Mouse (Mus musculus) stomach, embryonic 15.5 days (tissue): Measurements from ENCODE around the gene Gzmc. TPM values are rescaled to one million over a fixed set of nuclear protein-coding genes. Genes with fewer than 3 reads are reported as not detected.
"Not testable (repeated sequence)": the region's sequence is repeated elsewhere in the genome, so short reads cannot be mapped to it uniquely, and the experiment has no call there.

Experiments used
- ATAC-seq: fragments of 200-750 bp; cut with Nextera tagmentation; 2 replicates; pipeline ENCODE4 v1.8.0; 2017; ENCODE audit warnings: low read depth, moderate number of reproducible peaks, moderate TSS enrichment; ENCODE audit not compliant: insufficient read depth, low FRiP score
- H3K27ac ChIP-seq: fragments of 300-500 bp; sonication (generic); 2 replicates; pipeline ENCODE4 v1.5.1; 2015; ENCODE audit warnings: mild to moderate bottlenecking, inconsistent platforms
- H3K27me3 ChIP-seq: fragments of 300-500 bp; sonication (generic); replicated peaks from 2 replicates; pipeline ENCODE4 v1.6.1; 2015; ENCODE audit warnings: inconsistent platforms
- H3K36me3 ChIP-seq: fragments of 300-500 bp; sonication (generic); 2 replicates; pipeline ENCODE4 v1.6.1; 2015; ENCODE audit warnings: inconsistent platforms
- H3K4me1 ChIP-seq: fragments of 300-500 bp; sonication (generic); 2 replicates; pipeline ENCODE4 v1.6.1; 2015; ENCODE audit warnings: inconsistent platforms
- H3K4me2 ChIP-seq: fragments of 300-500 bp; sonication (generic); 2 replicates; pipeline ENCODE4 v1.6.1; 2015; ENCODE audit warnings: mild to moderate bottlenecking, inconsistent platforms
- H3K4me3 ChIP-seq: fragments of 300-500 bp; sonication (generic); replicated peaks from 2 replicates; pipeline ENCODE4 v1.5.1; 2015; ENCODE audit warnings: inconsistent platforms
- H3K9ac ChIP-seq: fragments of 300-500 bp; sonication (generic); 2 replicates; pipeline ENCODE4 v1.6.1; 2015; ENCODE audit warnings: inconsistent platforms
- H3K9me3 ChIP-seq: fragments of 300-500 bp; sonication (generic); 2 replicates; pipeline ENCODE4 v1.6.1; 2016; ENCODE audit warnings: inconsistent platforms
- whole genome bisulfite sequencing: fragments of 180-500 bp; shearing (Covaris S2); methylation state at CpG from one replicate; pipeline ENCODE4 v1.1.7; 2015; 5-methylcytosine and 5-hydroxymethylcytosine counted together
- polyA plus RNA-seq: library from polyadenylated mRNA; unstranded; fragments of >200 nt; fragmentation: Nextera tagmentation; extraction: Ambion mirVana; gene quantifications from 2 replicates; pipeline ENCODE4 v1.2.1, GENCODE M21; 2015

Gene Gzmc
- polyA plus RNA-seq: not detected in 2 replicates

DNA sequence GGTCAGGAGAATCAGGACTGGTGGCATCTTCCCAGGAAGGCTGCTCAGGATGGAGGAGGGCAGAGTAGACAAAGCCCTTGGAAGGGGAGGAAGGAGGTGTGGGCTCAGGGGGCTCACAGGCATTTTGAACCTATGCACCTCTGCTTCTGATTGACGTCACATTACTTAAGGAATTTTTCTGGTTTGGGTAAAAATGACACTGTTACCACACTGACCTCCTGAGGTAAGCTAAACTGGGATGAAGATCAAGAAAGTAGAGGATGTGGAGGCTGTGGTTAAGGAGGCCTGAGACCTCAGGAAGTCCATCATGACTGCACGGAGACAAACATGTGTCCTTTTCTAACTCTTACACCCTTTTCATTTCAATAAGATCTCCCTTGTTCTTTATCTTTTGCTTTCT lies at the start of gene Gzmc:
Gzmc (minus strand) TSS at position 101 of the 400 bp plus-strand sequence.
- Histone ChIP-seq H3K4me2 (no peak within 1 kb of the TSS), H3K27ac (no peak within 1 kb of the TSS), H3K4me1 (no peaks in the 10 kb centered on the region), H3K4me3 (no peak within 1 kb of the TSS), H3K9ac (no peak within 1 kb of the TSS), H3K36me3 (no peaks in the 10 kb centered on the region), H3K27me3 (no peaks in the 10 kb centered on the region), H3K9me3 (no peaks in the 10 kb centered on the region)
- no peak for ATAC-seq
- 68% methylated on average over 2 of the region's 2 CpGs for WGBS

DNA sequence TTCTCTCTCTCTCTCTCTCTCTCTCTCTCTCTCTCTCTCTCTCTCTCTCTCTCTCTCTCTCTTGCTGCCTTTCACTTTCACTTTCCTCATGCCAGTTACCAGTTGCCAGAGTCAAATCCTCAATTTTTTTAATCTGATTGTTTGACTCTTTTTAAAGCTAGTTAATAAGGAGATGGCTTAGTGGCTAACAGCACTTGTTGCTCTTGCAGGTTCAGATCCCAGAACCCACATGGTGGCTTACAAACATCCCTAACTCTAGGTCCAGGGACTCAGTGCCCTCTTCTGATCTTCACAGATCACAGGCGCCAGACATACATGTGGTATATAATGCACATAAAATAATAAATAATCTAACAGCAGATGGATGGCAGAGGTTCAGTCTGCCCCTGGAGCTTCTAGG lies 49.4 kb upstream of the Gzmc start:
- Histone ChIP-seq H3K27me3 (no peaks in the 10 kb centered on the region), H3K4me3 (no peak overlapping the region), H3K4me2 (no peak overlapping the region), H3K9me3 (no peaks in the 10 kb centered on the region), H3K27ac (no peak overlapping the region), H3K36me3 (no peaks in the 10 kb centered on the region), H3K4me1 (no peaks in the 10 kb centered on the region), H3K9ac (no peak overlapping the region)
- WGBS: 84% methylated on average over 1 of the region's 1 CpGs
- ATAC-seq: no peak

DNA sequence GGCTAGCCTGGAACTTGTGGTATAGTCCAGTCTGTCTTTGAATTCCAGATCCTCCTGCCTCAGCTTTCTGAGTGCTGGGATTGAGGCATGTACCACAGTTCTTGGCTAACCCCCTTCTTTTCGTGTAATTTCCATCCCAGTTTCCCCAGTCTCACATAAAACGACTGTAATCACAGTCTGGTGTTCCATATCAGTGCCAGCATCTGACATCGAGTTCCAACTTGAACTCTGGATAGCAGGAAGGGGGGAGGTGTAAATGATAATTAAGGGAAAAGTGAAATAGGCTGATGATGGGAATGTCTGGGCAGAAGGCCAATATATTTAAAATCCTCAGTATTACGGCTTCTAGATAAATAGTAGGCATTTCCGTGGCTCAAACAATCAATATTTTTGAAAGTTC lies 46.6 kb upstream of the Gzmc start:
- H3K27me3 ChIP-seq: no peaks in the 10 kb centered on the region
- no peak overlapping the region for H3K27ac ChIP-seq
- H3K4me1 ChIP-seq: no peaks in the 10 kb centered on the region
- ATAC-seq: no peak
- no peak overlapping the region for H3K9ac ChIP-seq
- H3K4me3 ChIP-seq: no peak overlapping the region
- 48% methylated on average over 5 of the region's 5 CpGs for WGBS
- no peak overlapping the region for H3K4me2 ChIP-seq
- no peaks in the 10 kb centered on the region for H3K9me3 ChIP-seq
- H3K36me3 ChIP-seq: no peaks in the 10 kb centered on the region

DNA sequence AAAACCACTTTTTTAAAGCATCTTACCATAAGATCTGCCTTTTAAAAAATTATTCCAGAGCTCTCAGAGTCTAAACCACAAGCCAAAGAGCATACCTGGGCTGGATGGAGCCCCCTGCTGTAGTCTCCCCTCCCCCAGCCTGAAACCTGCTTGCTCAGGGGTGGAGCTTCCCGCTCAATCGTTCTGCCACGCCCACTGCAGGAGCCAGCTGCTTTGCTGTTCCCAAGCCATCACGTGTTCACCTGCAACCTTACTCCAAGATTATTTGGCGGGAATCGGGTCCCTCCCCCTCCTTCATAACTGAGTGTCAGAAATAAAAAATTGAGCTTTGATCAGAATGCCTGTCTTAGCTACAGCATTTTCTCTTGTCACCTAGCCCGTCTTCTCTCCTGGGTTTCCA lies 44.2 kb upstream of the Gzmc start:
- not testable (repeated sequence) for H3K27me3 ChIP-seq, H3K9me3 ChIP-seq, H3K4me1 ChIP-seq, ATAC-seq, H3K4me2 ChIP-seq, H3K9ac ChIP-seq, H3K36me3 ChIP-seq, H3K27ac ChIP-seq, H3K4me3 ChIP-seq
- WGBS: 34% methylated on average over 7 of the region's 7 CpGs

DNA sequence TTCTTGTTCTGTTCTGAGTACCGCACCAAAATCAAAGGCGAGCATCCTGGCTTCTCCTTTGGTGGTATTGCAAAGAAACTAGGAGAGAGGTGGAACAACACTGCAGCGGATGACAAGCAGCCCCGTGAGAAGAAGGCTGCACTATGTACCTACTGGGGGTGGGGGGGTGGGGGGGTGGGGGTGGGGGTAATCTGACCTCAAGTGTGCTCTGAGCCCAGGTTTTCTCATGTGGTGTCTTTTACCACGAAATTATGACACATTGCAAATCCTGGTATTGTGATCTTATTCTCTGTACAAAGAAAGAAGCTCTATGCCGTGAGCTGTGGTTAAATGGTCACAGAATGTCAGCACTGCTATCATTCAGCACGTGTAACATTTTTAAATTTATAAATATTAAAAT lies 41.6 kb upstream of the Gzmc start:
- not testable (repeated sequence) for H3K9me3 ChIP-seq, H3K36me3 ChIP-seq, H3K4me3 ChIP-seq, H3K27me3 ChIP-seq, H3K9ac ChIP-seq, H3K27ac ChIP-seq, H3K4me1 ChIP-seq, ATAC-seq, H3K4me2 ChIP-seq
- WGBS: 67% methylated on average over 7 of the region's 7 CpGs

DNA sequence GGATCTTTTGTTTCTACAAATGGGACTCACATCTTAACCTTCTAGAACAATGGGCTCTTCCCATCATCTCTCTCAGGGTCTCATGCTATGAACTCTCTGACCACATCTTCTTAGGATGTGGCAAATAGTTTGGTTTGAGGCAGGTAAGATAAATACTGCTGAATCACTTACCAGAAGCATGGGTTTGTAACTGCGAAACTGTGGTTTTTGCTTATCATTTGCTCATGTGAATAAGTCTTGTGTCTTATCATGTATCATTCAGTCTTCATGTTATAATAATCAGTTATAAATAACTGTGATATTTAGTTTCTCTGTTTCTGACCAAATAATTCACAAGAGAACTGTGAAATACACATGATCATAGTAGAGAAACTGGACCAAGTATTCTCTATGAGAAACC lies 31.7 kb upstream of the Gzmc start:
- ATAC-seq: no peak
- Histone ChIP-seq H3K36me3 (no peaks in the 10 kb centered on the region), H3K4me1 (no peaks in the 10 kb centered on the region), H3K4me2 (no peak overlapping the region), H3K9me3 (no peaks in the 10 kb centered on the region), H3K4me3 (no peak overlapping the region), H3K9ac (no peak overlapping the region), H3K27me3 (no peaks in the 10 kb centered on the region), H3K27ac (no peak overlapping the region)
- WGBS: 79% methylated on average over 1 of the region's 1 CpGs

DNA sequence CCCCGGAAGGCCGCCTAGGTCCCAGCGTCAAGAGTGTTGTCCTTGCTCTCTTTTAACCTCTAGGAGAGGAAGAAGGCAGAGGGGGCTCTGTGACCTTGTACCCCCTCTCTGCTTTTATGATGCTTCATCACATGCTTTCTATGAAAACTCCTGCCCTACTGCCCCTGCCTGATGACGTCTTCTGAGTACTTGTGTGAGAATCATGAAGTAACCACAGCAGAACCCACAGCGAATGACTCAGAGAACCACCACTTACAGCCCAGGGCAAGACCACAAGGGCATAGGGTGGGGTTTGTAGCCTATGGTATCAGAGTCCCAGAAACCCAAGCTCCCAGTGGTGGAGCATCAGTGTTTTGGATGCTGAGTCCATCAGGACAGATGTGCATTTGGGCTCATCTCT lies 27.7 kb upstream of the Gzmc start, which contains the start of gene Gzmb:
Gzmb (minus strand) TSS at position 108 of the 400 bp plus-strand sequence.
- Histone ChIP-seq H3K4me2 (no peak within 1 kb of the TSS), H3K4me1 (no peaks in the 10 kb centered on the region), H3K36me3 (no peaks in the 10 kb centered on the region), H3K27ac (no peak within 1 kb of the TSS), H3K4me3 (no peak within 1 kb of the TSS), H3K9me3 (no peaks in the 10 kb centered on the region), H3K27me3 (no peaks in the 10 kb centered on the region), H3K9ac (no peak within 1 kb of the TSS)
- ATAC-seq: no peak
- 85% methylated on average over 5 of the region's 5 CpGs for WGBS

DNA sequence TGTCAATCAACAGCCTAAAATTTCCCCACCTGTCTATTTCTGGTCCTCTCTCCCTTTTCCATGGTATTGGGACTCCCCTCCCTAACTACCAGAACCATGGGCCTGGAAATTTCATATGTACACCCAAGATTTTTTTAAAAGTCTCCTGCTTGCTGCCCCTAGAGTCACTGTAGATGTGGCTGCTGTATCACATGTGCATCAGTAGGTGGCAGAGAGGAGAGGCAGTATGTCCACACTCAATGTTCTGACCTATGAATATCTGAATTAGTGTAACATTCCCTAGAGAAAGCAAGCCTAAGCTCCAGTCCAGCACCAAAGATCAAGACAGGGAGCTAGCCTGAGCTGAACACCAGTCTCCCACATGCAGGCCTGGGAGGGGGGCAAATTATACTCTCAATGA lies 6.0 kb upstream of the Gzmc start:
- no peak overlapping the region for H3K4me2 ChIP-seq
- H3K4me1 ChIP-seq: no peaks in the 10 kb centered on the region
- H3K9me3 ChIP-seq: no peaks in the 10 kb centered on the region
- ATAC-seq: no peak
- H3K4me3 ChIP-seq: no peak overlapping the region
- no peaks in the 10 kb centered on the region for H3K36me3 ChIP-seq
- no peak overlapping the region for H3K27ac ChIP-seq
- no peak overlapping the region for H3K9ac ChIP-seq
- no peaks in the 10 kb centered on the region for H3K27me3 ChIP-seq

DNA sequence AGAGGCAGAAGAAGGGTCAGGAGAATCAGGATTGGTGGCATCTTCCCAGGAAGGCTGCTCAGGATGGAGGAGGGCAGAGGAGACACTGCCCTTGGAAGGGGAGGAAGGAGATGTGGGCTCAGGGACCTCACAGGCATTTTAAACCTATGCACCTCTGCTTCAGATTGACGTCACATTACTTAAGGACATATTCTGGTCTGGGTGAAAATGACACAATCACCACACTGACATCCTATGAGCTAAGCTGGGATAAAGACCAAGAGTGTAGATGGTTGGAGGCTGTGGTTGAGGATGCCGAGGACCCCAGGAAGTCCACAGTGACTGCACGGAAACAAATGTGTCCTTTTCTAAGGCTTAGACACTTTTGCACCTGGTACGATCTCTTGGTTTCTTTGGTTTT lies 23.1 kb downstream of the Gzmc start, which contains the start of gene Gzmf:
Gzmf (minus strand) TSS at position 101 of the 400 bp plus-strand sequence.
- Histone ChIP-seq H3K4me3 (no peak within 1 kb of the TSS), H3K36me3 (no peaks in the 10 kb centered on the region), H3K4me1 (no peaks in the 10 kb centered on the region), H3K9me3 (no peaks in the 10 kb centered on the region), H3K4me2 (no peak within 1 kb of the TSS), H3K9ac (no peak within 1 kb of the TSS), H3K27ac (no peak within 1 kb of the TSS), H3K27me3 (no peaks in the 10 kb centered on the region)
- 88% methylated on average over 4 of the region's 4 CpGs for WGBS
- no peak for ATAC-seq

DNA sequence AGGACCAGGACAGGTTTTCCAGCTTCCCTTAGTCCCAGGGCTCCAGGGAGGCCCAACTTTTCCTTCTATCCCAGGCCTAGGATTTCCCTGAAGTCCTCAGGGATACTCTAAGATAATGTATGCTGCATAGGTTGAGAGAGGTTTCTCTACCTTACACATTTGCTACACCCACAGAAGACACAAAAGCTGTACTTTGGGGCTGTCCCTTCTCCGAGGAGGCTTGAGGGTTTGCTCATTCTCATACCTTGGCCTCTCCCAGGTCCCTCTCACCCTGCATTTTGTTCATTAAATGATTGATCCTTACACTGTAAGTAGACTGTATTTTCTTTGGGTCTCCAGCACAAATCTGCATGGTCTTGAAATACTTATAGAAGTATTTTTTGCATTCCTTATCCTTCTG lies 28.8 kb downstream of the Gzmc start:
- H3K4me3 ChIP-seq: no peak overlapping the region
- H3K9ac ChIP-seq: no peak overlapping the region
- H3K36me3 ChIP-seq: no peaks in the 10 kb centered on the region
- no peak overlapping the region for H3K27ac ChIP-seq
- no peaks in the 10 kb centered on the region for H3K4me1 ChIP-seq
- no peak for ATAC-seq
- no peaks in the 10 kb centered on the region for H3K9me3 ChIP-seq
- WGBS: 79% methylated on average over 1 of the region's 1 CpGs
- no peaks in the 10 kb centered on the region for H3K27me3 ChIP-seq
- no peak overlapping the region for H3K4me2 ChIP-seq

DNA sequence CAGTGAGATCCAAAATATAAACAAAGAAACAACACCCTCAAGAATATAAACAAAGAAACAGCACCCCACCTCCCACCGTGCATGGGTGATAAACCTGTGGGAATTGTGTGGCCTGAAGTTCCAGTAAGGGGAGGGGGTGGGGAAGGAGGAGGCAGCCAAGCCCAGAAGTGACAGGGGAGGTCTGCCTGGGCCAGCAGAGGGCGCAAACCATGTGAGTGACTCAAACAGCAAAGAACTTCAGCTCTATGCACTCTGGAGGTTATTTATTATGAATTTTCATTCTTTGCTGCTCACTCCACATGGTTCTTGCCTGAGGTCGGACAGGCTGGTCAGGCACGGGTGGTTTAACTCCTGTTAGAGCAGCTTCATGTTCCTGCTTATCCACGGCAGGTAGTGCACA lies 29.4 kb downstream of the Gzmc start:
- H3K36me3 ChIP-seq, H3K4me2 ChIP-seq, H3K27ac ChIP-seq, H3K9me3 ChIP-seq, H3K27me3 ChIP-seq, H3K9ac ChIP-seq, ATAC-seq, H3K4me1 ChIP-seq, H3K4me3 ChIP-seq: not testable (repeated sequence)
- 38% methylated on average over 5 of the region's 5 CpGs for WGBS

DNA sequence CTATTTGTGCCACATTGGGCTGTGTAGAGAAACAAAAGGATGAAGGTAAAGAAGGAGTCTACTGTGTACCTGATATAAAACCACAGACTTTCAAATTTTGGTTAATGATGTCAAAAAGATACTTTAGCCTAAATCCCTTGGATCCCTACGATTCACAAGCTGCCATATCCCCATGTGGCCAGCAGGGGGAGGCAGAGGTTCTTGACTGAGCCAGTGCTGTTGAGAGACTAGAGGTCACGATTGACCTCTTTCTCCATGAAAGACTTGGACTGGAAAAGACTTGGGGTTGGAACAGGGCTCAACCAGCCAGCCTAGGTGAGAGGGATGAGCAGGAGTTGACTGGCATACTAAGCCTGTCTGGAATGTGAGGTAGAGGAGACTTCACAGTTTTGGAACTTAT lies 30.5 kb downstream of the Gzmc start:
- no peaks in the 10 kb centered on the region for H3K36me3 ChIP-seq
- no peak overlapping the region for H3K4me2 ChIP-seq
- WGBS: 7% methylated on average over 2 of the region's 2 CpGs
- no peak for ATAC-seq
- H3K4me3 ChIP-seq: no peak overlapping the region
- no peak overlapping the region for H3K27ac ChIP-seq
- no peaks in the 10 kb centered on the region for H3K9me3 ChIP-seq
- H3K27me3 ChIP-seq: no peaks in the 10 kb centered on the region
- no peaks in the 10 kb centered on the region for H3K4me1 ChIP-seq
- no peak overlapping the region for H3K9ac ChIP-seq

DNA sequence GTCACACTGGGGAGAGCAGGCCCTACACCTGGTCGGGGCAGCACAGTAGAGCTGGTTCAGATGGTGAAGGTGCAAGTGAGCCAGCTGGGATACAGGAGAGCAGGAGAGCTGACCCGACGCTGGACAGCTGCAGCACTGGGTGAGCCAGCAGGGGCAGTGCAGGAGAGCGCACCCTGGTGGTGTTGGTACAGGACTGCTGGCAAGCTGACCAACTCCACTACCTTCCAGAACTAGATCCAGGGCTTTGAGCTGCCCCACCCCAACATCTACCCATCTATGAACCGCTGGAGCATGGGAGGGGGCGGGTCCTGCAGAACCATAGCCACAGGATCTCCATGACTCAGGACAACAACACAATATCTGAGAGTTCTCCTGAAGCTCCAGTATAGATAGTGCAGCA lies 47.5 kb downstream of the Gzmc start:
- Histone ChIP-seq H3K9me3 (no peaks in the 10 kb centered on the region), H3K4me1 (no peaks in the 10 kb centered on the region), H3K4me3 (no peak overlapping the region), H3K27me3 (no peaks in the 10 kb centered on the region), H3K9ac (no peak overlapping the region), H3K4me2 (no peak overlapping the region), H3K36me3 (no peaks in the 10 kb centered on the region), H3K27ac (no peak overlapping the region)
- WGBS: 48% methylated on average over 6 of the region's 6 CpGs
- no peak for ATAC-seq
